Mouse (Mus musculus): ENCODE results near the gene Olfr735. TPM values are rescaled to one million over a fixed set of nuclear protein-coding genes. Genes with fewer than 3 reads are reported as not detected.

Olfr735 gene
- not detected for total RNA-seq (2021)
- long read RNA-seq, experiment 1, result 0 reads
- long read RNA-seq, experiment 2, result 0 reads

GRCm38 (mm10) chr14:50348796-50349195 is at the start of gene Olfr735:
TSS of gene Olfr735 (minus strand) at chr14:50348872.
- DNase-seq (ENCODE audit: low spot score in 2 of 2), result no peak

GRCm38 (mm10) chr14:50380863-50381262 is 32.2 kb upstream of the Olfr735 start, which contains the start of gene Olfr736:
TSS of gene Olfr736 (plus strand) at chr14:50381163.
- DNase-seq (ENCODE audit: low spot score in 2 of 2), result no peak

GRCm38 (mm10) chr14:50363561-50363960 is 14.9 kb upstream of the Olfr735 start:
- DNase-seq (ENCODE audit: low spot score in 2 of 2), result no peak

- no peak for DNase-seq (ENCODE audit: low spot score in 2 of 2)
These were observed 11.8 kb upstream of the Olfr735 start for GRCm38 (mm10) chr14:50360480-50360879.

- DNase-seq (ENCODE audit: low spot score in 2 of 2), result no peak
These were observed 8.9 kb upstream of the Olfr735 start, which contains the start of gene Tlr11 for GRCm38 (mm10) chr14:50357593-50357992. TSS of gene Tlr11 (plus strand) at chr14:50357914.

- no peak for DNase-seq (ENCODE audit: low spot score in 2 of 2)
These were observed 8.1 kb upstream of the Olfr735 start for GRCm38 (mm10) chr14:50356725-50357124.

GRCm38 (mm10) chr14:50352438-50352837 is 3.8 kb upstream of the Olfr735 start:
- no peak for DNase-seq (ENCODE audit: low spot score in 2 of 2)

GRCm38 (mm10) chr14:50326661-50327060 is 22.0 kb downstream of the Olfr735 start, which contains the start of gene Olfr734:
TSS of gene Olfr734 (minus strand) at chr14:50326761.
- DNase-seq (ENCODE audit: low spot score in 2 of 2), result no peak

GRCm38 (mm10) chr14:50301422-50301821 is 47.2 kb downstream of the Olfr735 start, which contains the start of gene Olfr733:
TSS of gene Olfr733 (minus strand) at chr14:50301522.
- no peak for DNase-seq (ENCODE audit: low spot score in 2 of 2)

Other genes starting within 250 kb of the Olfr735 start
- gene Olfr727, start 225.7 kb downstream of the Olfr735 start, total RNA-seq (2021), result not detected
- not detected for gene Olfr728, start 206.2 kb downstream of the Olfr735 start, total RNA-seq (2021)
- gene Olfr729, start 196.0 kb downstream of the Olfr735 start, total RNA-seq (2021), result not detected
- not detected for gene Olfr730, start 160.7 kb downstream of the Olfr735 start, total RNA-seq (2021)
- not detected for gene Olfr731, start 107.0 kb downstream of the Olfr735 start, total RNA-seq (2021)
- not detected for gene Olfr732, start 64.7 kb downstream of the Olfr735 start, total RNA-seq (2021)
- not detected for gene Olfr733, start 47.4 kb downstream of the Olfr735 start, total RNA-seq (2021)
- not detected for gene Olfr734, start 22.1 kb downstream of the Olfr735 start, total RNA-seq (2021)
- gene Tlr11, start 9.0 kb upstream of the Olfr735 start, total RNA-seq (2021), result not detected
- not detected for gene Olfr736, start 32.3 kb upstream of the Olfr735 start, total RNA-seq (2021)
- not detected for gene Olfr738, start 58.7 kb upstream of the Olfr735 start, total RNA-seq (2021)
- gene Olfr739, start 69.8 kb upstream of the Olfr735 start, total RNA-seq (2021), result not detected
- not detected for gene Olfr740, start 96.7 kb upstream of the Olfr735 start, total RNA-seq (2021)
- gene Olfr741, start 123.9 kb upstream of the Olfr735 start, total RNA-seq (2021), result not detected
- not detected for gene Olfr742, start 154.7 kb upstream of the Olfr735 start, total RNA-seq (2021)
- not detected for gene Olfr743, start 173.0 kb upstream of the Olfr735 start, total RNA-seq (2021)